Mouse (Mus musculus) liver (tissue): ENCODE data around the gene Zfp410.

Source experiments
- DNase-seq: peaks from one replicate; pipeline ENCODE4 v3.0.0-alpha.2; 2020; ENCODE audit warnings: mixed read lengths

Gene Zfp410

DNA sequence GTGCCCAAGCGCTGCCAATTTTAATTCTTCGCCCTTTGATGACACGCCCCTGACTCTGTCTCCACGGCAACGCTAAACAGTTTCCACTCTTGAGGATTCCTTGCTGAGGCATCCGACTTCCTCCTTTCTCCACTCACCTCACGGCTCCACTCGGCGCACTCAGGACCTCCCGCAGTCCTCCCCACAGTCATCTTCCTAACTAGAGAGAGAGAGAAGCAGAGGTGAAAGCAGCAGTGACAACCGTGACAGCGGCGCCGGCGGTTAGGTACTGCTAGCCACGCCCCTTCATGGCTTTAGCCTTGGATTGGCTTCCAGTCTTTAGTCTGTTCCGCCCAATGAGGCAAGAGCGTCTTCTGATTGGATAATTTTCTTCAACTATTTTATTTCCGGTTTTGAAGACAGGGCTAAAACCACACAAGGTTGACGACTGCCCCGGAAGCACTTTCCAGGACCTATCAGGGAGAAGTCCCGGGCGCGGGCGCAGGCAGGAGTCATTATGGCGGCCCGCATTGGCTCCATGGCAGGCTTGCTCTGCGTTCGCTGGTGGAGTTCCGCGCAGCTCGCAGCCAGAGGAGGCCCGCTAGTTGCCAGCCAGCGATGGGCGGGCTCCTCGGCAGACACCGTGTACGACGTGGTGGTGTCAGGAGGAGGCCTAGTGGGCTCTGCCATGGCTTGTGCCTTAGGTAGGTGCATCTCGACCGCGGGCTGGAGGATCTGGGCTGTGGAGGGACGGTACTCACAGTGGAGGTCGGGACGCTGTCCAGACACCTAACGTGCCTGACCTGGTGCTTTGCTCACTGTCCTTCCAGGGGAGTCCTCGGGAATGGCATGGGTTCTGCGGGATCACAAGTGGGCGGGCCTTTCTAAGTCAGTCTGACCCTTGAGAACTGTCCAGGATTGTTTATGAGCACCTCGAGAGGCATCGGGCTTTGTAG is 45.2 kb downstream of the Zfp410 start, which contains the start of the genes Coq6 and Fam161b:
Gene Coq6, plus strand, starts transcription at position 103 of the 935 bp plus-strand sequence.
Gene Fam161b, minus strand, starts transcription at position 279 of the 935 bp plus-strand sequence.
- DNase-seq, result peak; percentile 93

DNA sequence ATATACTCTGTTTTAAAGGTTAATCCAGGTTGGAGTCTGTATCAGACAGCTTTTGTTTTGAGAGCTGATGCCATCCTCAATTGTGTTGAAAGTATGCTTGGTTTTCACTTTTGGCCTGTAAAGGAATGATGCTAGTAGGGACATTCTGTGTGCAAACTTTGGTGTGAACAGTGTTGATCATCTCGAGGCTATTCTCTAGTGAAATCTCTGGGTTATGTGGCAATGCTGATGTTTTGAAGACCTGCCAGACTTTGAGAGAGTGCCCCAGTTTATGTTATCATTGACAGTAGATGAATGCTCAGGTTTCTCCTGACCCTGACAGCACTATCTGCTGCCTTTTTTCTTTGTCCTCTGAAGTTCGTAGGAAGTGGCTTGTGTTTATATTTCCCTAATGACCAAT is 46.2 kb downstream of the Zfp410 start:
- DNase-seq, result no peak

DNA sequence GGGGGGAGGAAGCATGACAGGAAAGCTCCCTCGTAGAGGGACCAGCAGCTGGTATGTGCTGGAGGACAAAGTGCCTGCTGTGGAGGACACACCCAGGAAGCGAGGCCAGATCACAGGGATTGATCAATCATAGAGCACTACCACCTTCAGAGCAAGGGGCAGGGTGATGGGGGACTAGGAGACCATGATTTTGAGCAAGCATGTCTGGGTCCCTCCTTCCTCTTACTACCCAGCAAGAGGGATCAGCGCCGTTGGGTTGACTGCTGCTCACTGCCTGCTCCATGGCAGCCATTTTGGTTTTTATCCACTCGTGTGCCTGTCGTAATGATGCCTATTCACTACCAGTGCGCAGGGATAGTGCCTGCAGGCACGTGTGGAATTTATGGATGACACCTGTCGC is 47.6 kb downstream of the Zfp410 start:
- DNase-seq, result no peak

DNA sequence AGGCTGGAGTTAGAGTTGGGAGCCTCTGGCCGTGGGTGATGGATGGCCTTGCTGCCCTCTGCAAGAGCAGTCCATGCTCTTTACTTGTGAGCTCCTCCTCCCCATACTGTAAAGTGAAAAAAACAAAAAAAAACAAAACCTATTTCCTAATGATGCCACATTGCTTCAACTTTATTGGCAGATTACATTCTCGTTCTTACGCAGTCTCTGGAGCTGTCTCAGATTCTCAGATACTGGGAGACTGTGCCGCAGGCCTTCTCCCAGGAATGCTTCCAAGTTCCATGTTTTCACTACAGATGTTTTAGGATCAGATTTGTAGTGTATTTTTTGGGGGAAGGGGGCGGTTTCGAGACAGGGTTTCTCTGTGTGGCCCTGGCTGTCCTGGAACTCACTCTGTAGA is 48.5 kb downstream of the Zfp410 start:
- no peak for DNase-seq

DNA sequence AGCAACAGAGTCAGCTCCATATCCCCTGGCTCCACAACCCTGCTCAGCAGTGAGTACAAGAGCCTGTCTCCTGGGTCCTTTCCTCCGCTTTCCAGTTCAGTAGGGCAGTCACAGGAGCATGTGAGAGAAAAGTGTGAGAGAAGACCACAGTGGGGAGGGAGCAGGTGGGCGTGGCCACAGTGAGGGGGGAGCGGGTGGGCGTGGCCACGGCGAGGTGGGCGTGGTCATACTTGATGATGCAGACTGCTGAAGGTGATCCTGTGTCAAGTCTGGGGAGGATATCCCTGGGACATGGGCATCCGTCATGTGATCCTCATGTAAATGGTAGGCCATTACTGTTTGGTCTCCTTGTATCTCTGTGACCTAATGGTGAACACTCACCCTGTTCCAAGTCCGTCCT is 50.3 kb downstream of the Zfp410 start:
- DNase-seq, result peak; percentile 69

DNA sequence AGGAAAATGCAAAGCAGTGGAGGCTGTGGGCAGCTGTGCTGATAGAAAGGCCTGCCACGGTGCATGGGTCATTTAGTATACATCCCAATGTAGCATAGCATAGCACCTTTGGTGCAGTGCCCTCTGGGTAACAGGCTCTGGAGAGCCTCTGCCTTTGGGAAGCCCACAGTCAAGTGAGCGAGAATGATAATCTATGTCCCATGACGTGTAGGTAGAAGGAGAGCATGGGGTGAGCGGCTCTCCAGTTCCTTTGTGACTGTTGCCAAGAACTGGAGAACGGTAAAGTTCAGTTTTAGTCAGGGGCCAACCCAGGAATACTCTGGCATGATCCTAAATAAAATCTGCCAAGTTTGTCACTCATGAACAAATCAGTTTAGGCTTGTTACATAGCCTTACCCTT is 55.0 kb downstream of the Zfp410 start:
- DNase-seq, result no peak

DNA sequence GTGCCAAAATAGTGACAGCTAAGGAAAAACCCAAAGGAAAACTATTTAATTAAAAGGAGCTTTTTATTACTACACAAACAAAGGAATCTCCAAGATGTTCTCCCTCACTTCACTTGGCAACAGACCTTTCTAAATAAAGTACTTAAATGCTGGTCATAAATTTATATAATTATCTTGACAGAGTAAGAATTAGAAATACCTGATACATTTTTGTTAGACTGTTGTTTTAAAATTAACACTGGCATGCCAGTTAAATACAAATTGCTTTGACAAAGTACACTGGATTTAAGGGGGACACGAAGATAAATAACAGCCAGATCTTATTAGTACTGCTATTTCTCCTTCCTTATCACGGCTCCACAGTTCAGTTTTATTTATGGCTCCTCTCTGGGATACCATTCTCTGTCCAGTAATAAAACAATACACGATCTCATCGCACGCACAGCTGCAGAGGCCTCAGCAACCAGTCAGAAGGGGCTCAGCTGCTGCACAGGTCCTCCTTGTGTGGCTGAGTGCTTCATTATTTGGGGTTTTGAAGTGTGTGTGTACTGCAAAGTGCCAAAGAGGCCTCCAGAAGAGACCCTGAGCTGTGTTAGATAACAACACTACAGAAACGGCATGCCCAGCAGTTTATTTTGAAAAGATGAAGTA is 57.3 kb downstream of the Zfp410 start:
- no peak for DNase-seq

DNA sequence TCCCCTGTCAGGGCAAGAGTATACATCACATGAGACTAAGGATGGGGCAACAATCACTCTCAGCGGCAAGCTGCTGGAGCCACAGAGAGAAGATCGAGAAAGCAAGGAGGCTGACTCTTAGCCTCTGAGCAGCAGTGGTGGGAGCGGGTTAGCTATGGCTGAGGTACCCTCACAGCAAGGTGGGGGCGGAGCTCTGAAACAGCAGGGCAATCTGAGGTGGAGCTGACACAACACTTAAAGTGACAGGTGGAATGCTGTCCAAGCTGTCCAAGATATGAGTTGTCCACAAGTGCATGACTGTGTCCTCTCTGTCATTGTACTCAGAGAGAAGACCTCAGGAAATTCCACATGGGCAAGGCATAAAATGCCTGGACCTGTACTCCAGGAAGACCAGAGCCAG is 65.7 kb downstream of the Zfp410 start:
- no peak for DNase-seq

DNA sequence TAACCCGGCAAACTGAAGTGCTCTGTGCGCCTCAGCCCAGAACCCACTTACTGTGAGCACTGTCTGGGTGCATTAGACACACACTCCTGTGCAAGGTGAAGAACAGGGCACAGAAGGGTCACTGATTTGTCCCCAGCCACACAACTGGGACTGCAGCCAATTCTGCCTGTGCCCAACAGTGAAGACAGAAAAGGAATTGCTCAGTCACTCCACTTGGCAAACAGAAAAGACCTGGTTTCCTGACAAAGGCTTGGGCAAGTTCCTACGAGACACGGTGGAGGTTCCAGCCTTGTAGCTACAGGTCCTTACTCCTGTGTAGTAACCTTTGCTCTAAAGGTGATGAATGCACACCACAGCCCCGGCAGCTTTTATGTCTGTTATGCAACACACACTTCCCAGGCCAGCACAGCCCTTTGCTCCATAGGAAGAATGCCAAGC is 68.0 kb downstream of the Zfp410 start:
- DNase-seq, result peak; percentile 24

DNA sequence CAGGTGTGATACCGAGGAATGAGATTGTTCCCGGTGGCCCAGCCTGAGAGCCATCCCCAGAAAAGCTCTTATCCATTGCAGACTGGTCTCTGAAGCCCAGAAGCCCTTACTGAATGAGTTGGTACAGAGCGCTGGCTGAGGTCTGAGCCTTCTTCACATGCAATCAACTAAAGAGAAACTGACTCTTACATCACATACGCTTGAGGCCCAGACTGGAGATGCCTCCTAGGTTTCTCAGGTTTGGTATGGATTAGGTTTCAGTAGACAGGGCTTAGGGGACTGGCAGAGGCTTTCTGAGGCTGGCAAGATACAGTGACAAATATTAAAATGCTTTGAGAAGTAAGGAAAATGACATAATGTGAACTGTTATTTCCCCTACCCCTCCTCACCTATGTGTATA is 68.8 kb downstream of the Zfp410 start:
- DNase-seq, result no peak

DNA sequence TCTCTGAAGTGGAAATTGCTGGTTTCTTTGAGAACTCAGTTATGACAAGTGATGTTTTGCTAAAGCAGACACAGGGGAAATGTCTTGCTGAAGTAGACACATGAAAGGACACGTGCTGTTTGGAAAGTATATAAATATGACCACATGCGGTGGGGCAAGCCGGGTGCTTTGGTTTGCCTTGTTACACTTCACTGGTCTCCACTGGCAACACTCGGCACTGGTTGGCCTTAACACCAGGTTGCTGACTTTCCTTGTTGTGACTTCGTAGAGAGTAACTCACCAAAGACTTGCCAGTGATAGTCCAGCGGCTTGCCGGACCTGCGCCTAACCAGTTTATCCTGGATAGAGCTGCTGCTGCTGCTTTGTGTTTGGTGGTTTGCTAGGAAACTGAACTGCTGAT is 71.4 kb downstream of the Zfp410 start:
- DNase-seq, result no peak

DNA sequence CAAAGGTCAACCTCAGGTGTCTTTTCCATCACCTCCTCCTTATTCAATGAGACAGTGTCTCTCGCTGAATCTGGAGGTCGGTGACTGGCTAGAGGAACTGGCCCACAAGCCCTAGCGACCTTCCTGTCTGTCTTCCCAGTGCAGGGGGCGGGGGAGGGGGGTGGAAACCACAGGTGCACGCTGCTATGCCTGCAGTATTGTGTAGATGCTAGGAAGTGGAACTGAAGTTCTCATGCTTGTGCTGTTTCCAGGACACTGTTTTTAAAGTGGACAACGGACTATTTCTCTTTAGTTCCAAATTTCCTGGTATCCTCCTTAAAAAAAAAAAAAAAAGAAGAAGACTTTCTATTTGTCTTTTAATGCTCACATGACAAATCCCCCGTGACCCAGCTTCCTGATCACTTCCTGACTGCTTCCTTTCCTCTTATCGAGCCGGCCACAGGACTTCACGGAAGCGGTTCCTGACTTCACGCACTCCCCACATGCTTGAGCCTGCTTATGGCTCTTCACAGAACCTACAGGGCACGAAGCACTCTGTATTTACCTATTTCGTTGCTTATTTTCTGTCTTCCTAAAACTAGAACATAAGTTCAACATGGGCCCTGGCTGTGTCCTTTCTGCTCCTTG is 72.2 kb downstream of the Zfp410 start:
- no peak for DNase-seq

DNA sequence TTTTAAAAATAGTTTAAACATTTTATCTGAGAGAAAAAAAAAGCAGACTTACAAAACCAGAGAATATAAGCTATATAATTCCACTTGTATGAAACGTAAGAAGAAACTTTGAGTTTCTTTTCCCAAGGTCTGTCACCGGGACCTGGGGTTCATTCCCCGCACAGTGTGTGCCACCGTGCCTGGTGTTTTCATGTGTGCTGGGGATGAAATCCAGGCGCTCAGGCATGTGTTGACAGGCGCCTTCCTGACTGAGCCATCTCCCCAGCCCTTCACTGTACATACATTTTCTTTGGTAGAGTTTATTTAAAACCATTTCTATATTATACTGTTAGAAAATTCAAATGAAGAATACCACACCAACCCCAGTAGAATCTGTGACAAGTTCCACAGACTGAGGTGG is 73.7 kb downstream of the Zfp410 start:
- DNase-seq, result no peak

DNA sequence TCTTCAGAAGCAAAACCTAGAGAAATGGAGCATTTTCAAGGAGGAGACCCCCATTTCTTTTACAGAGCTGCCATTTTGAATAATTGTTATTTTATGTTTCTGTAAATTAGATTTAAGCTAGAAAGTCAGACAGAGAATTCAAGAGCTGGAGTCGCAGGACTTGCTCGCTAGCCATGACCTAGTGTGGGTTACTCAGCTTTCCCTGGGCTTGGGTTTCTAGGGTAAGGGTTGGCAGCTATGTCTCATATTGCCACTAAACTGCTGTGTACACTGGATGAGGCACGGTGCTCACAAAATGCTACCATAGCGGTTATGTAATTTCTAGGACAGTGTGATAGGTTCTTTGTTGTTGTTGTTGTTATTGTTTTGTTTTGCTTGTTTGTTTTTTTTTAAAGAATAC is 76.0 kb downstream of the Zfp410 start:
- DNase-seq, result no peak
